Mouse (Mus musculus): ENCODE measurements around the gene Tmem79. TPM values are rescaled to one million over a fixed set of nuclear protein-coding genes. Genes with fewer than 3 reads are reported as not detected.
"Not testable (repeated sequence)": the region's sequence is repeated elsewhere in the genome, so short reads cannot be mapped to it uniquely, and the experiment has no call there.

The Tmem79 gene
- 1 to 10 TPM; 2.0 to 2.4 TPM for total RNA-seq (2021)
- long read RNA-seq, experiment 1, partial matches to known transcripts, result 0 of 7 reads
- long read RNA-seq, experiment 1, other reads (novel, unspliced or antisense), result 7 of 7 reads
- long read RNA-seq, experiment 2, partial matches to known transcripts, result 0 of 4 reads
- long read RNA-seq, experiment 2, other reads (novel, unspliced or antisense), result 4 of 4 reads

DNA sequence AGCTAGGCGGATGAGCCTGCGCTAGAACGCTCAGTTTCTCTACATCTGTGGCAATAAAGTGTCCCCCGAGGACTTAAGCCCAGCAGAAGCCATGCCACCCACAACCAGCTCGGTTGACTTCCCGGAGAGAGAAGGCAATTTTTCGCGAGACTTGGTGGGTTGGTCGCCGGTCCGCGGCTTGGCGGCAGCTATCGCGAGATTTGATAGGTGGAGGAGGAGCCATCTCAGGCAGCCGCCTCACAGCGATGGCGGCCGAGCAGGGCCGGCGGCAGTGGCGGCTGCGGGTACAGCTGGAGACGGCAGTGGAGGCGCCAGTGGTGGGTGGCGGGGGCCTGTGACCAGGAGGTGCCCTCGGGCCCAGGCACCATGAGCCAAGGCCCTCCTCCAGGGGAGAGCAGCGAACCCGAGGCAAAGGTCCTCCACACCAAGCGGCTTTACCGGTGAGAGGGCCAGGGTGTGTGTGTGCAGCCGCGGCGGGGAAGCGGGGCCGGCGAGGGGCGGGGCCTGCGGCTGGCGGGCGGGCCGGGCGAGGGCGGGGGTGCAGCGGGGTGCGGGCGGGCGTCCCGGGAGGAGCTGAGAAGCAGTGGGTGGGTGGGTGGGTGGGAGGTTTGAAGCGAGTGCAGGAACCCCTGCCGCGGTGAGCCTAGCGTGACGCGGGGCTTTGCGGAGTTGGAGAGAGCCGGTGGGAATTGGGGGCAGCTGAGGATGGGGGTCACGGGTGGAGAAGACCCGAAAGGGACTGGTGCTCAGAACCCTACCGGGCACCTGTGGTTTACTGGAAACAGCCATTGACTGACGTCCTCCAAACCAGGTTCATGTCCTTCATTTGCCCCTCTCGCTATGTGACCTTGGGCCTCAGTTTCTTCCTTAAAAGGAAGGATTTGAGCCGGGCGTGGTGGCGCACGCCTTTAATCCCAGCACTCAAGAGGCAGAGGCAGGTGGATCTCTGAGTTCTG is at the start of gene Tmem79, which contains the start of gene Smg5:
Gene Tmem79 (minus strand): TSS at position 91 of the 956 bp plus-strand sequence.
Gene Smg5 (plus strand): TSS at position 203 of the 956 bp plus-strand sequence.
- peak; percentile 95 for DNase-seq
- intact Hi-C loops (cut with DNase I), result no loop called here

DNA sequence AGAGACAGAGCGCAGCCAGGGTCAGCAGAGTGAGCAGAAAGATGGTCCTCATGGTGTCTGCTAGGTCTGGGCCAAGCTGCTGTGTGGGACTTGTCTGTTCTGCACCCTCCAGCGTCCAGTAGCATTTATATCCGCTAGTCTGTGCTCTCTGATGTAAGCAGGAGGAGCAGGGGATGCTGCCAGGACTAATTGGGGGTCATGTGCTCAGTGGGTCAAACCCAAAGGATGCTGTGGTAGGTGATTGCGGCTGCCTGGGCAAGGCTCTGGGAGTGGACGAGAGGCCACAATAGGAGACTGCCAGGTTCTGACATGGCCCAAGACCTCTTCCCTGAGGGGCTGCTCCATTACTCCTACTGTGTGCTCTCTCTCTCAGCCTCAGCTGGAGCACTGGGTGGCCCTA is 48.4 kb upstream of the Tmem79 start, which contains the start of gene Bglap:
Gene Bglap (minus strand): TSS at position 101 of the 400 bp plus-strand sequence.
- no peak for DNase-seq
- intact Hi-C loops (cut with DNase I), result no loop called here

DNA sequence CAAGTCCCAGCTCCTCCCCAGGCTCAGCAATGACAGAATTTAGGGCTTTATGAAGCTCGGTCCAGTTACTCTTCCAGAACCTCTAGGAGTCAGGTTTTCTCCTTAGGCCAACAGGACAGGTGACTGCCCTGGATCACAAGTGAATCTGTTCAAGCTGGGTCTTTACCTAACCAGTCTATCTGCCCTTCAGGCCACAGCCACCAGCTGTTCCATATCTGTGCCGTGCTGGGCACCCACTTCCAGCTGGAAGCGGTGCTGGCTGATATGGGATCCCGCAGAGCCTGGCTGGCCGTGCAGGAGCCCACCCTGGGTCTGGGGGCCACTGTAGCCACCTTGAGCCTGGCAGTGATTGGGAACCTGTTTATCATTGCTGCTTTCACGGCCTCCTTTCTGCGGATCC is 46.4 kb upstream of the Tmem79 start:
- DNase-seq; intact Hi-C loops (cut with DNase I): not testable (repeated sequence)

- DNase-seq; intact Hi-C loops (cut with DNase I): not testable (repeated sequence)
These were observed 45.7 kb upstream of the Tmem79 start for GRCm38 (mm10) chr3:88381389-88382315.

GRCm38 (mm10) chr3:88378599-88378998 is 42.7 kb upstream of the Tmem79 start, which contains the start of gene Bglap2:
Gene Bglap2 (minus strand): TSS chr3:88378699.
- intact Hi-C loops (cut with DNase I); DNase-seq: not testable (repeated sequence)

- intact Hi-C loops (cut with DNase I); DNase-seq: not testable (repeated sequence)
These were observed 40.7 kb upstream of the Tmem79 start for GRCm38 (mm10) chr3:88376644-88377043.

GRCm38 (mm10) chr3:88375750-88376626 is 40.0 kb upstream of the Tmem79 start:
- intact Hi-C loops (cut with DNase I); DNase-seq: not testable (repeated sequence)

GRCm38 (mm10) chr3:88372643-88373042 is 36.7 kb upstream of the Tmem79 start, which contains the start of gene Bglap3:
Gene Bglap3 (minus strand): TSS chr3:88372743.
- intact Hi-C loops (cut with DNase I); DNase-seq: not testable (repeated sequence)

- peak in 1 of 2 experiments; percentile 34 for DNase-seq
- intact Hi-C loops (cut with DNase I), result not testable (repeated sequence)
These were observed 32.6 kb upstream of the Tmem79 start for GRCm38 (mm10) chr3:88368511-88368910.

DNA sequence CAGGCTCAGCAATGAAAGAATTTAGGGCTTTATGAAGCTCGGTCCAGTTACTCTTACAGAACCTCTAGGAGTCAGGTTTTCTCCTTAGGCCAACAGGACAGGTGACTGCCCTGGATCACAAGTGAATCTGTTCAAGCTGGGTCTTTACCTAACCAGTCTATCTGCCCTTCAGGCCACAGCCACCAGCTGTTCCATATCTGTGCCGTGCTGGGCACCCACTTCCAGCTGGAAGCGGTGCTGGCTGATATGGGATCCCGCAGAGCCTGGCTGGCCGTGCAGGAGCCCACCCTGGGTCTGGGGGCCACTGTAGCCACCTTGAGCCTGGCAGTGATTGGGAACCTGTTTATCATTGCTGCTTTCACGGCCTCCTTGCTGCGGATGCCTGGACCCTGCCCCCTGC is 31.6 kb upstream of the Tmem79 start:
- intact Hi-C loops (cut with DNase I); DNase-seq: not testable (repeated sequence)

- not testable (repeated sequence) for DNase-seq
These were observed 31.0 kb upstream of the Tmem79 start for GRCm38 (mm10) chr3:88366830-88367428.

GRCm38 (mm10) chr3:88365705-88366361 is 29.9 kb upstream of the Tmem79 start:
- intact Hi-C loops (cut with DNase I), result no loop called here

More at GRCm38 (mm10) chr3:88366830-88367428, 31.0 kb upstream of the Tmem79 start:
- intact Hi-C loops (cut with DNase I), result not testable (repeated sequence)

GRCm38 (mm10) chr3:88364337-88364736 is 28.4 kb upstream of the Tmem79 start, which contains the start of gene Paqr6:
Gene Paqr6 (plus strand): TSS chr3:88364584.
- intact Hi-C loops (cut with DNase I), result no loop called here
- DNase-seq, result peak in 1 of 2 experiments; percentile 53

More at GRCm38 (mm10) chr3:88365705-88366361, 29.9 kb upstream of the Tmem79 start:
- no peak for DNase-seq

DNA sequence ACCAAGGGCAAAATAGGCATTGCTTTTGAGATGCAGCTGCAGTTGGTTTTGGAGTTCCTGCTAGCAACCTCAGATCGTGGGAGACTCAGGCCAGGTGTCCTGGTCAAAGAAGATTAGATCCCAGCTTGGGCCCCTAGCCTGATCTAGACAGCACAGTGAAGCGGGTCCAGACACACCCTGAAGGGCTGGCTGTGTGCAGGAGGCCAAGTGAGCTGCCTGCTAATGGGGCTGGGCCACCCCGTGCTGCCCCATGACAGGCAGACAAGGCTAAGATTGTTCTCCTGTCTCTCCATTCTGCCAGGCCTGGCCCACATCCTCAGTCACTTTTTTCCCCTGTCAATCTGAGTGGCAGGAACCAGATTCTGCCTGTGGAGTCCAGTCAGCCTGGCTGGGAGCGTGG is 27.8 kb upstream of the Tmem79 start:
- DNase-seq, result no peak
- intact Hi-C loops (cut with DNase I), result no loop called here

- DNase-seq, result no peak
- intact Hi-C loops (cut with DNase I), result no loop called here
These were observed 25.8 kb upstream of the Tmem79 start for GRCm38 (mm10) chr3:88361612-88362313.

DNA sequence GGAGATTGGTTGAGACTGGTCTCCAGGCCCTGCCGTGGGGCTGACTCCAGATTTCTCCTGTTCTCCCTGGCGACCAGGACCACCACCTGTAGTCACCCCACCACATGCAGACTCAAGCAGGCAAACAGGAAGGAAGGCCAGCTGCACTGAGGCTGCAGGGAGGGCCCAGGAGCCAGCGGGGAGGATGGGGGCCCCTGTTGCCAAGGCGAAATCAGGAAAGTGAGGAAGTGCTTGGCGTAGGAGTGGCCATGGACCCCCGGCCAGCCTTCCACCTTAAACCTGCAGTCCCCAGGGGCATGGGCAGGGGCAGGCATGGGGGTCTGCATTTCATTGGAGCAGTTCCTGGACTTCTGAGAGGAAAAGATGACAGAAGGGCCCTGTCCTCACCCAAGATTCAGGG is 25.1 kb upstream of the Tmem79 start:
- no peak for DNase-seq
- intact Hi-C loops (cut with DNase I), result no loop called here

DNA sequence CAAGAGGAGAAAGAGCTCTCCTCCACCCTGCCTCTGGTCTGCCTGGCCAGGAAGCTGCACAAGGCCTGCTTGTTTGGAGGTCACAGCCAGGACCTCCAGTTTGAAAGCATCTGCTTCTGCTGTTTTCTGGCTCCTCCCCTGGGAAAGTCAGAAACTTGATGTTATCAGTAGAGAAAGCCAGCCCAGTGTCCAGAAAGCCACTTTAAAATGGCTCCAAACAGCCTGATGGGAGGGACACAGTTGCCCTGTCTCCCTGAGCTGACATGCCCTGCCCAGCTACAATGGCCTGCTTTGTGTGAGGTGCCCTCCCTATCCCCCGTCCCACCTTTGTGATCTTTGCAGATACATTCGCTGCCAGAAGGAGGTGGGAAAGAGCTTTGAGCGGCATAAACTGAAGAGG is 24.0 kb upstream of the Tmem79 start:
- intact Hi-C loops (cut with DNase I), result no loop called here
- DNase-seq, result no peak
